Mouse (Mus musculus) liver, embryonic 14.5 days (tissue): ENCODE data around the gene Eftud2. TPM values are rescaled to one million over a fixed set of nuclear protein-coding genes. Genes with fewer than 3 reads are reported as not detected.

ENCODE experiments used
- ATAC-seq: fragments of 200-750 bp; cut with Nextera tagmentation; 2 replicates; pipeline ENCODE4 v1.8.0; 2017; ENCODE audit warnings: moderate number of reproducible peaks, mild to moderate bottlenecking, moderate library complexity; ENCODE audit not compliant: insufficient read depth
- DNase-seq, 3 experiments: peaks; one replicate each; pipeline ENCODE4 v3.0.0-alpha.2; 2012 to 2013; ENCODE audit warnings: low read depth in 3 of 3, low spot score in 3 of 3
- H3K27ac ChIP-seq: fragments of 300-500 bp; sonication (generic); 2 replicates; pipeline ENCODE4 v1.5.1; 2014; ENCODE audit warnings: moderate library complexity, mild to moderate bottlenecking, control low read depth, inconsistent platforms
- H3K27me3 ChIP-seq: fragments of 300-500 bp; sonication (generic); 2 replicates; pipeline ENCODE4 v1.6.1; 2014; ENCODE audit warnings: mild to moderate bottlenecking, low read length, moderate library complexity; ENCODE audit not compliant: control insufficient read depth, insufficient read depth
- H3K36me3 ChIP-seq: fragments of 300-500 bp; sonication (generic); replicated peaks from 2 replicates; pipeline ENCODE4 v1.6.1; 2014; ENCODE audit warnings: low read depth; ENCODE audit not compliant: control insufficient read depth, insufficient read depth
- H3K4me1 ChIP-seq, 2 experiments: fragments of 200-500 bp in 1 of 2; fragments of 300-500 bp in 1 of 2; sonication (generic) in 1 of 2; replicated peaks; 2 replicates each; pipeline ENCODE4 v1.6.1; 2012 to 2014; ENCODE audit warnings: antibody characterized with exemption in 1 of 2, inconsistent platforms in 1 of 2, low read length in 1 of 2; ENCODE audit not compliant: control insufficient read depth in 2 of 2, insufficient read depth in 2 of 2
- H3K4me2 ChIP-seq: fragments of 300-500 bp; sonication (generic); 2 replicates; pipeline ENCODE4 v1.6.1; 2014; ENCODE audit warnings: low read depth, mild to moderate bottlenecking, control low read depth, moderate library complexity
- H3K4me3 ChIP-seq, 2 experiments: fragments of 200-500 bp in 1 of 2; fragments of 300-500 bp in 1 of 2; sonication (generic) in 1 of 2; 2 replicates each; pipeline ENCODE4 v1.5.1; 2012 to 2014; ENCODE audit warnings: low read depth in 2 of 2, low read length in 2 of 2, mild to moderate bottlenecking in 2 of 2, control low read depth in 1 of 2, inconsistent platforms in 1 of 2, moderate library complexity in 1 of 2; ENCODE audit not compliant: insufficient read depth in 1 of 2
- H3K9ac ChIP-seq: fragments of 300-500 bp; sonication (generic); replicated peaks from 2 replicates; pipeline ENCODE4 v1.6.1; 2014; ENCODE audit warnings: mild to moderate bottlenecking, control low read depth, moderate library complexity
- H3K9me3 ChIP-seq: fragments of 300-500 bp; sonication (generic); 2 replicates; pipeline ENCODE4 v1.6.1; 2016; ENCODE audit warnings: low read length, mixed read lengths; ENCODE audit not compliant: control insufficient read depth
- CTCF ChIP-seq: IDR thresholded peaks from 2 replicates; pipeline ENCODE4 v1.5.1; 2016; ENCODE audit warnings: antibody characterized with exemption, low read depth, control low read depth
- EP300 ChIP-seq: IDR thresholded peaks from 2 replicates; pipeline ENCODE4 v1.6.1; 2016; ENCODE audit warnings: antibody characterized with exemption, low read depth
- WGBS: fragments of 180-500 bp; shearing (Covaris S2); extraction: QIAGEN DNeasy Blood & Tissue Kit; methylation state at CpG from one replicate; pipeline ENCODE4 v1.1.7; 2014; ENCODE audit not compliant: insufficient replicate concordance; 5-methylcytosine and 5-hydroxymethylcytosine counted together
- polyA plus RNA-seq, 2 experiments: library from polyadenylated mRNA; depleted of rRNA in 1 of 2; stranded (reverse) in 1 of 2; unstranded in 1 of 2; fragments of >200 nt; fragmentation: Nextera tagmentation in 1 of 2; extraction: Ambion mirVana in 1 of 2; gene quantifications; 2 replicates each; pipeline versions ENCODE4 v1.2.1 to v1.2.3; 2012 to 2014

Gene Eftud2
- polyA plus RNA-seq, 2 experiments: 51.1 to 88.8 TPM

DNA sequence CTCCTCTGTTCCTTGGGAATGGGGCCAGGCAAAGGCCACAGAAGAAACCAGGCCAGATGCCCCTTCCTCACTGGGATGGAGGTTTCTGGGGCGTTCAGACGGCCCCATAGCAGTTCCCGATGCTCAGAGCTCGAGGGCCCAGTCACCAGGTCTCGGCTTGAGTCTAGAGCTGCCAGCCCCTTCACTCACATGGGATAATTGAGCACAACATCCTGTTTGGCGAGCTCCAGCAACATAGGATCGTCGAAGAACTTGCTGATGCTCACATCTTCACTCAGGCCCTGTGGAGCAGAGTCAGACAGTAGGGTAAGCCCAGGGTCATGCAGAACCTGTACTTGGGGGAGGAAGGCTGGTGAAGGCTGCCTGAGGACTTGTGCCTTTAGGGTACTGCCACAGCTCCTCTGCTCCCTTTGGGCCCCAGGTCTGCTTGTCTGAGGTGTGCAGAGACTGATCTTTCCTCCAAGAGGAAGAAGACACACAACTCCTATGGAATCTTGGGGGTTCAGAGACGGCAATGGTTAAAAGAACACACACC lies 42.1 kb downstream of the Eftud2 start:
- no peaks in the 10 kb centered on the region for H3K9me3 ChIP-seq
- TF ChIP-seq EP300: no peak
- TF ChIP-seq CTCF: no peak
- ATAC-seq: no peak
- no peak overlapping the region for H3K4me3 ChIP-seq
- no peak overlapping the region for H3K4me2 ChIP-seq
- WGBS: 86% methylated on average over 9 of the region's 9 CpGs
- no peaks in the 10 kb centered on the region for H3K4me1 ChIP-seq
- DNase-seq: no peak
- peaks cover 35% of the 10 kb centered on the region for H3K36me3 ChIP-seq
- H3K27ac ChIP-seq: no peak overlapping the region
- H3K9ac ChIP-seq: no peak overlapping the region
- no peaks in the 10 kb centered on the region for H3K27me3 ChIP-seq

DNA sequence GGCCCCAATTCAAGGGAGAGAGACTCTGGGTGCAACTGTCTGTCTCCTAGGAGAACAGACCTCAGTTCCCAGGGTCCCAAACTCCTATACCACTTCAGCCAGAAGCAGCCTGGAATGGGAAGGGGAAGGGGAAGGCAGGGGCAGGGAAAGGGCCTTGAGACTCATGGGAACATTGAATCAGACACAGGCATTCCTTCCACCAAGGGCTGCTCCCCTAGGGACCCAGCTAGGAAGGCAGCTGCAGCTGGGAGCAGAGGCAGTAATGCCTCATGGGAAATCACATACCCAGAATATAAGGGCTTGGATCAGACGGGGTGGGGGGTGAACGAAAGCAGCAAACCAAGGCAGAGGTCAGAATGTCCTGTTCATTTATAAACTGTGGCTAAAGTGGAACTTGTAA lies 42.7 kb downstream of the Eftud2 start:
- WGBS: 81% methylated on average over 2 of the region's 2 CpGs
- Histone ChIP-seq H3K4me1 (no peaks in the 10 kb centered on the region), H3K4me2 (no peak overlapping the region), H3K4me3 (no peak overlapping the region), H3K27me3 (no peaks in the 10 kb centered on the region), H3K27ac (no peak overlapping the region), H3K9me3 (no peaks in the 10 kb centered on the region), H3K36me3 (peaks cover 31% of the 10 kb centered on the region), H3K9ac (no peak overlapping the region)
- TF ChIP-seq EP300 (no peak), CTCF (no peak)
- no peak for DNase-seq
- ATAC-seq: no peak

DNA sequence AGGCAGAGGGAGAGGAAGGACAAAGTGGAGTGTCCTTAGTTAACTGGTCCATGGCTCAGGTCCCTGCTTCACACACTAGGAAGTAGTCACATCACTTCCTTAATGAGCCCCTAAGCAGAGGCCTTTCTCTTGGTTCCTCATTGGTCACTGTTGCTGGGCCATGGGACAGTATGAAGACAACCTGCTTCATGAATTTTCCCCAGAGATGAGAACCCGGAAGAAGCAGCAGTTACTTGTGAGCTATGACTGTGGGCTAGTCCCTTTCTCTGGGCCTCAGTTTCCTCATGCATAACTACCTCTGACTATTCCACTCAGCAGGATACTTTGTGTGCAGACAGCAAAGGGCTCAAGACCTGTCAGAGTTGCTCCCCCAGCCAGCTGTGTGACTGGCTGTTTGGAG lies 43.4 kb downstream of the Eftud2 start:
- Histone ChIP-seq H3K36me3 (peaks cover 27% of the 10 kb centered on the region), H3K9me3 (no peaks in the 10 kb centered on the region), H3K4me1 (no peaks in the 10 kb centered on the region), H3K4me3 (no peak overlapping the region), H3K9ac (no peak overlapping the region), H3K27ac (no peak overlapping the region), H3K4me2 (no peak overlapping the region), H3K27me3 (no peaks in the 10 kb centered on the region)
- ATAC-seq: no peak
- DNase-seq: no peak
- WGBS: 79% methylated on average over 1 of the region's 1 CpGs
- TF ChIP-seq EP300 (no peak), CTCF (no peak)

DNA sequence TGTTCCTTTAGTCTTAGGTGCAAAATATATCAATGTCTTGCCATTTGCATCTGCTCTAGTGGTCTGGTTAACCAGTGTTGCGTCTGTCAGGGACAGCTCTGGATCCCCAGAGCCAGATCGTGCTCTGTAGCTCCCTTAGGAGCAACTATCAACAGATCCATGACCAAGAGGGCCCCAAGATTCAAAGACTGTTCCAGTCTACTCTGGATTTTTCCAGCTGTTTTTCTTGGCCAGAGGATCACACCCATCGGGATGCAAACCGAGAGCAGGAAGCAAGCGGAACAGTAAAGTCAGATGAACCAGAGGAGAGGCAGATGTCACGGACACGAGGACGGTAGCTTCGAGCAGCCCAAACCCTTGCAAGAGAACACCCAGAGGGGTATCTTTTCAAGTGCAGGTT lies 44.6 kb downstream of the Eftud2 start:
- no peak overlapping the region for H3K4me3 ChIP-seq
- H3K27ac ChIP-seq: no peak overlapping the region
- H3K27me3 ChIP-seq: no peaks in the 10 kb centered on the region
- DNase-seq: no peak
- no peaks in the 10 kb centered on the region for H3K4me1 ChIP-seq
- TF ChIP-seq CTCF (no peak), EP300 (no peak)
- 83% methylated on average over 9 of the region's 9 CpGs for WGBS
- ATAC-seq: no peak
- peaks cover 22% of the 10 kb centered on the region for H3K36me3 ChIP-seq
- H3K4me2 ChIP-seq: no peak overlapping the region
- no peak overlapping the region for H3K9ac ChIP-seq
- H3K9me3 ChIP-seq: no peaks in the 10 kb centered on the region

GRCm38 (mm10) chr11:102835549-102835948 lies 45.2 kb downstream of the Eftud2 start, which contains the start of gene Higd1b:
Higd1b (plus strand) TSS chr11:102835849.
- TF ChIP-seq EP300: no peak
- TF ChIP-seq CTCF: no peak
- H3K9me3 ChIP-seq: no peaks in the 10 kb centered on the region
- H3K36me3 ChIP-seq: peaks cover 17% of the 10 kb centered on the region
- H3K4me2 ChIP-seq: no peak within 1 kb of the TSS
- DNase-seq: no peak
- H3K9ac ChIP-seq: no peak within 1 kb of the TSS
- no peaks in the 10 kb centered on the region for H3K27me3 ChIP-seq
- H3K4me1 ChIP-seq: no peaks in the 10 kb centered on the region
- H3K27ac ChIP-seq: no peak within 1 kb of the TSS
- 56% methylated on average over 4 of the region's 4 CpGs for WGBS
- ATAC-seq: no peak
- H3K4me3 ChIP-seq: no peak within 1 kb of the TSS
